Mouse (Mus musculus) common myeloid progenitor, adult 5-6 weeks (primary cell): Measurements from ENCODE around the gene Cnot3. TPM values are rescaled to one million over a fixed set of nuclear protein-coding genes. Genes with fewer than 3 reads are reported as not detected.

ENCODE experiments used
- ATAC-seq: replicated peaks from 2 replicates; pipeline ENCODE4 v1.8.0; 2016; ENCODE audit warnings: low read depth, mild to moderate bottlenecking, moderate TSS enrichment, inconsistent platforms; ENCODE audit not compliant: poor library complexity, severe bottlenecking
- total RNA-seq: library from RNA; stranded (forward); fragments of 200-1000, 187-1606 nt; gene quantifications from 2 replicates; pipeline ENCODE4 v1.2.3, GENCODE M21; 2017

Gene Cnot3
- total RNA-seq, 1 experiment from 2014 or later = 48.4 TPM

DNA sequence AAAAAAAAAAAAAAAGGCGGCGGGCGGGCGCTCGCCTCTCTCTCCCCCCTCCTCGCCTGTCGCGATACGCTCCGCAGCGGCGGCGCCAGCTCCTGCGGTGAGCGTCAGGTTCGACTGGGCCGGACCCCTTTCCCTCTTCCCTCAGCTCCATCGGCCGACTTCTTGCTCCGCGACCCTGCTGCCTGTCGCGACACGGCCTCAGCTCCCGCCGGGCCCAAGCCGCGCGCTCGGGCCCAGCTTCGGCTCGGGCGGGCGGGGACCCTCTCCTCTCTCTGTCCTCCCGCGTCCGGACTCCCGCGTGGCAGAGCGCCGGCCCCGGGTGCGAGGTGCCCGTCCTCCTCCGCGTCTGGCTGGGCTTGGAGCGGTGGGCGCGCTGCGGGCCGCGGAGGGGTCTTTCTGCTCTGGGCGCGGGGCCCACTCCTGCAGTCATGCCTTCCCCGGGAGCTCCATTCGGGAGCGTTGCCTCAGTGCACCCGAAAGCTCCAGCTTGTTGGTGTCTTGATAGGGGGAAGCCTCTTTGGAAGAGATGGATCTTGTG lies 489 bp downstream of the Cnot3 start:
- peak; percentile 13 for ATAC-seq

DNA sequence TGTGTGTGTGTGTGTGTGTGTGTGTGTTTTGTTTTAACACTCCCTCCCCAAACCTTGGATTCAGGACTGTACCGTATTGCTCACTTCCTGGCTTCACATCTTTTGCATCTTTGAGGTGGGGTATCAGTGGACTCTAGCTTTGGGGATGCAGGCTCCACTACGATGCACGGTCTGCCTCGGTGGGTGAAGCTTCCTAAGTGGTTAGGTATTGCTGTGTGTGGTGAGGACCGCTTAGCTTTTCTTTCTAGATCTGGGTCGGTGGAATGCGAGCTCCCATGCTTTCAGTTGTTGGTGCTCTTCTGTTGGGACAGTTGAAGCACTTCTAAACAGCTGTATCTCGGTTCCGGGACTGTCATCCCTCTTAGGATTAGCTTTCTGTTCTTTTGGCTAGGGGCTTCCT lies 1.1 kb downstream of the Cnot3 start:
- no peak for ATAC-seq

DNA sequence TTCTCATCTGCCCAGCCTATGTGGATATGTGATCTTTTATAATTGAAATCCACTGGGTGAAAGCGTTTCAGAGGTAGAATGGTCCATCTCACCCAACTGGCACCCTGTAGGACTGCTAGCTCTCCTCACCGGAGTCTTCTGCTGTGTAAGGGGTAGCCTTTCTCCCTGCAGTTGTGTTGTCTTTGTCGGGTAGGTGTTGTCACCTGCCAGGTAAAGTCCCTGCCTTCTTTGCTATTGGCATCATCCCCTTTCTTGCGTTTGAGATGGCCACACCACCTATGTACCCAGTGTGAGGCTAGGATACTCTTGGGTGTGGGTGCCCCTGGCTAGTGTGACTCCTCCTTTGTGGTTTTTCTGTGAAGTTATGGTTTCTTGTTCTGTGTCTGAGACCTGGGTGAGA lies 1.6 kb downstream of the Cnot3 start:
- no peak for ATAC-seq

GRCm38 (mm10) chr7:3656966-3657365 lies 11.9 kb downstream of the Cnot3 start:
- ATAC-seq = no peak

GRCm38 (mm10) chr7:3658578-3658977 lies 13.5 kb downstream of the Cnot3 start:
- ATAC-seq = no peak

DNA sequence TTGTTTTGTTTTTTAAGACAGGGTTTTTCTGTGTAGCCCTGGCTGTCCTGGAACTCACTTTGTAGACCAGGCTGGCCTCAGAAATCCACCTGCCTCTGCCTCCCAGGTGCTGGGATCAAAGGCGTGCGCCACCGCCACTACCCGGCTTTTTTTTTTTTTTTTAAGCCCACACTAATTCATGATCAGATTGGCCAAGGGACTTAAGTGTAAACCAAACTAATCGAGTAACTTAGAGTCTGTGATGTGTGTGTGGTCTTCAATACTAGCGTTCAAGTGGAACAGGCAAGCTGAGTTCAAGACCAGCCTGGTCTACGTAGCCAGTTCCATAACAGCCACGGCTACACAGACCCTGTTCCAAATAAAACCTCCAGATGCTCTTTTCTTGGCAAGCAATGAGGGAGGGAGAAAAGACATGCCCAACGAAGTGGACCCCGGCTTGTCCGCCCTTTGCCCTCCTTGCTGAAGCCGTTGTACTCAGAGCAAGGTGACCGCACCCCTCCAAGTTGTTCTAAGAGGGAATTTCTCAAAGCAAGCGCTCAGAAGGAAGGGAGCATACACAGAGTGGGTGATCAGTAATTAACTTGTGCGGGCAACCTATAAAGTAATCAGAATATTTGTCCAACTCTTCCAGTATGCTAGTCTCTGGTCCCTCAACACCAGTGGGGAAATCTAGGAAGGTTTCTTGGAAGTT lies 19.6 kb downstream of the Cnot3 start:
- ATAC-seq = no peak

DNA sequence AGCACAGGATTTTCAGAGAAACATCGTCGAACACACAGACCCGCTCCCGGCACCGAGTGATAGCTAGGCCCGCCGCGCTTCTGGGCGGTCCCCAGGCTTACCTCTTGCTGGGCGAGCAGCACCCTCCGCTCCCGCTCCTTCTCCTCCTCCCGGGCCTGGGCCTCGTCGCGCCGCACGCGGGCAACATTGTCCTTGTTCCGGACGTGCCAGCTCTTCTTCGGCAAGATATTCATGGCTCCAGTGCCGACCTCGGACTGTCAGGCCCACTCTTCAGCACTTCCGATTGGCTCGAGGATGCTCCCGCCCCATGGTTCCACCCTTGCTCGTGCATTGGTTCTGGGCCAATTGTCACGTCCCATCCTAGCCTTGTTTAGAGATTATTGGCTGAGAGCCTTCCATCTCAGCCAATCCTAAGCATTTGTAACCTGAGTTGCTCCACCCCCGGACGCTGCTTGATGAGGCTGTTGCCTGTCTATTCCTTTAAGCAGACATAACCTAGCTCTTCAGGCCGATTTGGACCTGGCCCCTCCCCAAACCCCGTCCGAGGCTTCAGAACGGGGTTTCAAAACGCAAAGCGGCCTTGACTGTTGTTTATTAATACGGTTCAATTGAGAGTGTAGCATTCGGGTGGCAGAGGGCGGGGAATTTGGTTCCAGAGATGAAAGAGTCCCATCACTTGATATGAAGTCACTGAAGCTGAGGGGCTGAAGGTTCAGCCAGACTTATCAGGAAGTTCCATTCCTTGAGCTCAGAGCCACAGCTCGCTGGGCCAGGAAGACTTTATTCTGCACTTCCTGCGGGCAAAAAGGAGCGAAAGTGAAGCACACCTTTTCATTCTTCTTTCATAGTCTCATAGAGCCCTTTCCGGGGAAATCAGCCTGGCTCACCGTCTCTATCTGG lies 20.4 kb downstream of the Cnot3 start, which contains the start of gene Leng1:
TSS of gene Leng1 (minus strand) at position 626 of the 900 bp plus-strand sequence.
- ATAC-seq = peak; percentile 94

DNA sequence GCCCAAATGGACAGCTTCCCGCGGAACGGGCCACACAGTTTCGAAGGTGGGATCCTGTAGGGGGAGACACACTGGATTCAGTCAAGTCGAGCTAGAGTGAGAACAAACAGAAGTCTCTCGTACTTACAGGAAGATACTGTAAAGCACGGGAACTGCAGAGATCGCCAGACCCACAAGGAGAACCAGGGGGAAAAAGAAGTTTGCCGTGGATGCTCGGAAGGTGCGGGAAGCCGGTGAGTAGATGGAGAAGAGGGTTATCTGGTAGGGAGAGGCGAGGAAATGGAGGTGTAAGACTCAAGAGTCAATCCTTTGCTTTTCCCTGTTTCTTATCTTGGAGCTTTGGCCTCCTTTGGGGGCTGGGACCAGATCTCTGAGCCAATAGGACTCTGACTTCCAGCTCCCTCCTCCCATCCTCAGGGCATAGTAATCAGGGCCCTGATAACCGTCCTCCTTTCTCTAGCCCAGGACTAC lies 21.9 kb downstream of the Cnot3 start:
- peak; percentile 16; the same call in 1 of the 2 replicates for ATAC-seq

- peak; percentile 99 for ATAC-seq
These were observed 29.6 kb downstream of the Cnot3 start for GRCm38 (mm10) chr7:3674507-3675227.

DNA sequence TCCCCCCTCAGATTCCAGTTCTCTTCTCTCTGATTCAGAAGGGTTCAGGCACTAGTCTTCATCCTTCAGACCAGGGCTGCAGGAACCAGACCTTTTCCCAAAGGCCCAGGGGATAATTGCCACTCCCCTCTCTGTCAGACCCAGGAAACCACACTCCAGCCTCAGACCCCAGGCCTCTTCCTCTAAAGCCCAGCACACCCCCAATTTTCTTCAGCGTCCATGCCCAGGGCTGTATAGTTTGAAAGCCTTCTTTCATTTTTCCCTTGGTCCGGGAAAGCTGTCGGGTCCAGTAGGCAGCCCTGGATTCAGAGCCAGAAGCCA lies 30.1 kb downstream of the Cnot3 start:
- ATAC-seq = peak; percentile 67

DNA sequence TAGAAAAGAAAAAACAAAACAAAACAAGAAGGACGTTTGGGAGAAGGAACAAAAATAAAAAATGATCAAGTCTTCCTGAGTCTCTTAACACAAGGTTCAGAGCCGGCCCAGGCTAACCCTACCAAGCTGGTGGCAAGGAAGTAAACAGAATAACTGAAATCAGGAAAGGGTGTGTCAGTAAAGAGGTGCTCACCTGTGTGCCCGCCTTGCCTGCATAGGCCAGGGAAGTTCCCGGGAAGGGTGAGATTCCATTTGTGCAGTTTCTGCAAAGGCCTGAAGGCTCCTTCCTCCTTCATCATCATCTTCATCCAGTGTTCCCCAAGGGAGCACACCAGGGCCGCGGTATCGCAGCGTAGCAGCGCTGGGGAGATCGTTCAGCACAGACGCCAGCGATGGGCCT lies 31.3 kb downstream of the Cnot3 start:
- ATAC-seq = no peak

DNA sequence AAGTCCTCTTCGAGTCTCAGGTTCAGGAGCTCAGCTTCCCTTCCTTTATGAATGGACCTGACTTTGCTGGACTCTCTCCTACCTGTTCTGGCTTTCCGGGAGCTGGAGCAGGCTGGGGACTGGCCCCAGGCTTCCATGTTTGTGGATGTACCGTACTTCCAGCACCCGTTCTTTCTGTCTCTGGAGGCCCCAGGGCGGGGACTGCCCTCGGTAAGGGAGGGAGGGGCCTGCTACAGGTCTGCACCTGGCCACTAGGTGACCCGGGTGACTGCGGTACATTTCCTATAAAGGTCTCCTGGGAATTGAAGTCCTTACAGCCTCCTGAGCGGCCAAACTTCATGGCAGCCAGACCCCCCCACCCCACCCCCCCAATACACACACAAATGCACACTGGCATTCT lies 32.3 kb downstream of the Cnot3 start, which contains the start of gene Tmc4:
TSS of gene Tmc4 (minus strand) at position 212 of the 400 bp plus-strand sequence.
- ATAC-seq = no peak

DNA sequence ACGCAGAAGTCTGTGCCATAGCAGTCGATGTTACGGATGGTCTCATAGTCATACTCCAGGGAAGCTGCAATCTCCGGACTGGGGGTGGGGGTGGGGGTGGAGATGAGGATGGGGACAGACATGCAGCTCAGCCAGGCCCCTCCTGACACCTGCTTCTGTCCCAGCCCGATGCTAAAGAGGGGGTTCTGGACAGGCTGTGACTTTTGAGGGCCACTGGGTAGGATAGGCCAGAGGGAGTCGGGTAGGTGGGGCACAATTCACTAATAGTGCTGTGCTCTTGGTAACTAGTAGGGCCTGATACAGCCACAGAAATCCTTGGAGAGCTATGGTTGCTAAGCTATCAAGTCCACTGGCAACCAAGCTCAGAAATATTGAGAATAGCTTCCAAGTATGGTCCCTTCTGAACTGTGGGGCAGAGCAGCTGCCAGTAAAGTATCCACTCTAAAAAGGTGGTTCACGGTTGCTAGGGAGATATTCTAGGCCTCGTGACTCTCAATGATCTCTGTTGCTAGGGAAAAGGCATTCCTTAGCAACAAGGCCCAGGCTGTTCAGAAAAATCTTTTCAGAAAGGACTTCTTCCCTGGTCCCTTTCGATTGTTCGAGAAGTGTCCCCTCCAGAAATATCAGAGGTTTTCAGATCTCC lies 39.0 kb downstream of the Cnot3 start:
- no peak for ATAC-seq

GRCm38 (mm10) chr7:3684698-3685097 lies 39.6 kb downstream of the Cnot3 start:
- ATAC-seq = no peak

DNA sequence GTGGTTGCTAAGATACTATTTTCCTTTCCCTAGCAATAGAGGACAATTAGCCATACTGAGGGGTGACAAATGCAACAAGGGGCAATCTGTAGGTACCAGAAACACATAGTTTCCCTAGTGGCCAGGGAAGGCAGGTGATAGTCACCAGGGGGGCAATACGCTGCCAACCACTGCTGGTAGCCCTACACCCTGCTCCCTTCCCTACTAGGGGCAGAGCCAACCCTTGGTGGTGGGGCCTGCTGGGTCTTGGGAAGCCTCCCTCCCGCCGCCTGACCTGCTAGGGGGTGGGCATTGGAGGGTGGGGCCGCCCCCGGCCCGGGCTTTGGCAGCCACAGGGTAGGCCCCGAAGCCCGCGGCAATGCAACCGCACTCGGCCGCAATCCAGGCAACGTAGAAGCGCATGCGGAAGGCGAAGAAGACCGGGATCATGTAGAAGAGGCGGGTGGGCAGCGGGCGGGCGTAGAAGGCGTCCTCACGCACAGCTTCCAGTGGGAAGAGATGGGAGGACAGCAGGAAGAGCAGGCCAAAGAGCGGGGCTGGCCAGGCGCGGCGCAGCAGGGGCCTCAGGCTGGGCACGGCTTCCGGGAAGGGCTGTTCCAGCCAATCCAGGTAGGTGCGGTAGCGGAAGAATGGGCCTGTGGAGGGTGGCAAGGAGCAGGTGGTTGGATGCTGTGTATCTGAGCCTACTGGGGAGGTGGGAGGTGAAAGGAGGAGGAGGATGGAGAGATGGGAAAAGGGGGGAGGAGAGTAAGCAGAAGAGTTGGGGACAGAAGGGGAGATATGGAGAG lies 40.5 kb downstream of the Cnot3 start:
- no peak for ATAC-seq

- ATAC-seq = no peak
These were observed 46.9 kb downstream of the Cnot3 start for GRCm38 (mm10) chr7:3691919-3692318.

- no peak for ATAC-seq
These were observed 47.4 kb downstream of the Cnot3 start, which contains the start of gene Tsen34 for GRCm38 (mm10) chr7:3692382-3692986. Gene Tsen34, plus strand, starts transcription at chr7:3692863.

- ATAC-seq = peak; percentile 69
These were observed 48.1 kb downstream of the Cnot3 start, which contains the start of gene Mboat7 for GRCm38 (mm10) chr7:3692987-3693808. Gene Mboat7, minus strand, starts transcription at chr7:3693523.
